Mouse (Mus musculus) heart, adult 2 months (tissue): ENCODE measurements around the gene Rpl10a. TPM values are rescaled to one million over a fixed set of nuclear protein-coding genes. Genes with fewer than 3 reads are reported as not detected.

Experiments
- DNase-seq, 2 experiments: peaks; one replicate each; pipeline ENCODE4 v3.0.0; 2021
- H3K27ac ChIP-seq: fragments of 200-600 bp; 2 replicates; pipeline ENCODE4 v1.8.1; 2022
- H3K27me3 ChIP-seq: fragments of 200-500 bp; 2 replicates; pipeline ENCODE4 v1.6.1; 2012; ENCODE audit warnings: mild to moderate bottlenecking, low read length, inconsistent platforms, mixed read lengths; ENCODE audit not compliant: control insufficient read depth, insufficient read depth
- H3K36me3 ChIP-seq: fragments of 200-500 bp; 2 replicates; pipeline ENCODE4 v1.6.1; 2012; ENCODE audit warnings: low read length, inconsistent platforms; ENCODE audit not compliant: control insufficient read depth, insufficient read depth
- H3K4me1 ChIP-seq: fragments of 200-500 bp; 2 replicates; pipeline ENCODE4 v1.6.1; 2011; ENCODE audit warnings: low read length; ENCODE audit not compliant: control insufficient read depth, insufficient read depth
- H3K4me3 ChIP-seq: fragments of 200-600 bp; 2 replicates; pipeline ENCODE4 v1.8.1; 2022
- H3K79me2 ChIP-seq: fragments of 200-500 bp; replicated peaks from 2 replicates; pipeline ENCODE4 v1.6.1; 2012; ENCODE audit warnings: mild to moderate bottlenecking, inconsistent platforms, low read length, moderate library complexity, mixed read lengths; ENCODE audit not compliant: control insufficient read depth, insufficient read depth
- H3K9ac ChIP-seq: fragments of 200-500 bp; 2 replicates; pipeline ENCODE4 v1.6.1; 2012; ENCODE audit warnings: low read depth, mild to moderate bottlenecking, control low read depth, inconsistent platforms, low read length, mixed read lengths
- CTCF ChIP-seq: fragments of 200-600 bp; IDR thresholded peaks from 2 replicates; pipeline ENCODE4 v1.8.1; 2022; ENCODE audit warnings: antibody characterized with exemption, mild to moderate bottlenecking, moderate library complexity
- EP300 ChIP-seq: fragments of 200-500 bp; IDR thresholded peaks from 2 replicates; pipeline ENCODE4 v1.6.1; 2011; ENCODE audit warnings: low read depth, low read length, control low read depth; ENCODE audit not compliant: insufficient read depth
- POLR2A ChIP-seq: fragments of 200-500 bp; IDR thresholded peaks from 2 replicates; pipeline ENCODE4 v1.6.1; 2011; ENCODE audit warnings: mild to moderate bottlenecking, low read depth, low read length, control low read depth; ENCODE audit not compliant: insufficient read depth
- WGBS: fragments of 180-500 bp; shearing (Covaris S2); methylation state at CpG from one replicate; pipeline ENCODE4 v1.1.7; 2018; 5-methylcytosine and 5-hydroxymethylcytosine counted together
- intact Hi-C: fragments of 180-260 bp; cut with DNase I; formaldehyde crosslinking; loops from one replicate; pipeline ENCODE4 v1.15.1; 2025
- polyA plus RNA-seq: library from polyadenylated mRNA; depleted of rRNA; stranded (reverse); fragments of >200 nt; gene quantifications from 2 replicates; pipeline ENCODE4 v1.2.3, GENCODE M21; 2012
- total RNA-seq, 2 experiments: library from RNA; stranded (reverse); gene quantifications; 2 replicates each; pipeline ENCODE4 v1.2.3; 2021

The Rpl10a gene
- total and polyA plus RNA-seq, 3 experiments, result 360 to 1,197 (median 417) TPM

GRCm38 (mm10) chr17:28283199-28283598, 45.1 kb upstream of the Rpl10a start:
- Histone ChIP-seq H3K79me2 (0 out of 2 replicates have a peak, but pooled peaks cover 1% of the 10 kb centered on the region), H3K4me1 (peaks cover 16% of the 10 kb centered on the region), H3K27me3 (no peaks in the 10 kb centered on the region), H3K27ac (no peak overlapping the region), H3K9ac (no peak overlapping the region), H3K4me3 (no peak overlapping the region), H3K36me3 (no peaks in the 10 kb centered on the region)
- TF ChIP-seq CTCF (no peak), POLR2A (no peak), EP300 (no peak)
- DNase-seq, result no peak
- WGBS, result 92% methylated on average over 10 of the region's 10 CpGs
- intact Hi-C loops, result no loop called here

GRCm38 (mm10) chr17:28286133-28286532, 42.1 kb upstream of the Rpl10a start:
- Histone ChIP-seq H3K4me1 (peaks cover 10% of the 10 kb centered on the region), H3K4me3 (no peak overlapping the region), H3K79me2 (0 out of 2 replicates have a peak, but pooled peaks cover 1% of the 10 kb centered on the region), H3K9ac (no peak overlapping the region), H3K27me3 (no peaks in the 10 kb centered on the region), H3K36me3 (no peaks in the 10 kb centered on the region), H3K27ac (no peak overlapping the region)
- TF ChIP-seq EP300 (no peak), CTCF (no peak), POLR2A (no peak)
- no peak for DNase-seq
- intact Hi-C loops, result no loop called here
- 88% methylated on average over 10 of the region's 10 CpGs for WGBS

- Histone ChIP-seq H3K79me2 (no peaks in the 10 kb centered on the region), H3K4me1 (peaks cover 8% of the 10 kb centered on the region), H3K27me3 (no peaks in the 10 kb centered on the region), H3K27ac (no peak overlapping the region), H3K36me3 (no peaks in the 10 kb centered on the region), H3K9ac (no peak overlapping the region), H3K4me3 (no peak overlapping the region)
- intact Hi-C loops, result no loop called here
- TF ChIP-seq POLR2A (no peak), EP300 (no peak), CTCF (no peak)
- DNase-seq, result no peak
- 80% methylated on average over 5 of the region's 5 CpGs for WGBS
Measured at GRCm38 (mm10) chr17:28286964-28287363, 41.3 kb upstream of the Rpl10a start.

- intact Hi-C loops, result no loop called here
- H3K79me2 ChIP-seq, result no peaks in the 10 kb centered on the region
- no peaks in the 10 kb centered on the region for H3K27me3 ChIP-seq
- H3K4me1 ChIP-seq, result peaks cover 8% of the 10 kb centered on the region
- H3K36me3 ChIP-seq, result no peaks in the 10 kb centered on the region
- no peak for DNase-seq
- 18% methylated on average over 8 of the region's 8 CpGs for WGBS
- no peak overlapping the region for H3K27ac ChIP-seq
- no peak for TF ChIP-seq EP300
- TF ChIP-seq CTCF, result no peak
- no peak for TF ChIP-seq POLR2A
- no peak overlapping the region for H3K9ac ChIP-seq
- H3K4me3 ChIP-seq, result no peak overlapping the region
Measured at GRCm38 (mm10) chr17:28287578-28287977, 40.7 kb upstream of the Rpl10a start.

- TF ChIP-seq EP300 (no peak), CTCF (peak; percentile 61), POLR2A (no peak)
- H3K36me3 ChIP-seq, result no peaks in the 10 kb centered on the region
- peaks cover 8% of the 10 kb centered on the region for H3K4me1 ChIP-seq
- WGBS, result 32% methylated on average over 5 of the region's 5 CpGs
- H3K9ac ChIP-seq, result no peak overlapping the region
- intact Hi-C loops, result no loop called here
- H3K27me3 ChIP-seq, result no peaks in the 10 kb centered on the region
- H3K4me3 ChIP-seq, result no peak overlapping the region
- H3K79me2 ChIP-seq, result no peaks in the 10 kb centered on the region
- H3K27ac ChIP-seq, result no peak overlapping the region
- peak in 1 of 2 experiments; percentile 28 for DNase-seq
Measured at GRCm38 (mm10) chr17:28287980-28288379, 40.3 kb upstream of the Rpl10a start.

GRCm38 (mm10) chr17:28290262-28290661, 38.0 kb upstream of the Rpl10a start:
- Histone ChIP-seq H3K4me3 (no peak overlapping the region), H3K27ac (no peak overlapping the region), H3K27me3 (no peaks in the 10 kb centered on the region), H3K4me1 (peaks cover 8% of the 10 kb centered on the region), H3K9ac (no peak overlapping the region), H3K79me2 (no peaks in the 10 kb centered on the region), H3K36me3 (no peaks in the 10 kb centered on the region)
- TF ChIP-seq CTCF (no peak), EP300 (no peak), POLR2A (no peak)
- peak; percentile 56 to 72 for DNase-seq
- WGBS, result 57% methylated on average over 3 of the region's 3 CpGs
- intact Hi-C loops, result no loop called here
